Mouse (Mus musculus) effector memory CD4-positive, alpha-beta T cell, adult 5 months (primary cell): ENCODE data around the gene Defa32. TPM values are rescaled to one million over a fixed set of nuclear protein-coding genes. Genes with fewer than 3 reads are reported as not detected.

Experiments used
- polyA plus RNA-seq: library from polyadenylated mRNA; unstranded; fragments of 100-300 nt; shearing (Covaris generic); gene quantifications from one replicate; pipeline ENCODE4 v1.2.1, GENCODE M21; 2017

Defa32 gene
- polyA plus RNA-seq: not detected

GRCm38 (mm10) chr8:21528732-21529131 is at the start of gene Defa32:
TSS of gene Defa32 (plus strand) at chr8:21529032.

GRCm38 (mm10) chr8:21508958-21509357 is 19.9 kb upstream of the Defa32 start, which contains the start of gene Defa20:
TSS of gene Defa20 (plus strand) at chr8:21509258.

GRCm38 (mm10) chr8:21565086-21565485 is 36.3 kb downstream of the Defa32 start, which contains the start of gene Defa37:
TSS of gene Defa37 (plus strand) at chr8:21565386.

Other genes with a start within 250 kb of the Defa32 start
- gene Defa27, start 213.5 kb upstream of the Defa32 start, polyA plus RNA-seq: not detected
- not detected for gene Defa29, start 202.0 kb upstream of the Defa32 start, polyA plus RNA-seq
- not detected for gene Defa2, start 150.5 kb upstream of the Defa32 start, polyA plus RNA-seq
- gene Defa33, start 137.2 kb upstream of the Defa32 start, polyA plus RNA-seq: not detected
- gene Defa36, start 101.6 kb upstream of the Defa32 start, polyA plus RNA-seq: not detected
- not detected for gene Gm7849, start 72.5 kb upstream of the Defa32 start, polyA plus RNA-seq
- gene Defa20, start 19.8 kb upstream of the Defa32 start, polyA plus RNA-seq: not detected
- not detected for gene Defa37, start 36.4 kb downstream of the Defa32 start, polyA plus RNA-seq
- gene Defa28, start 54.0 kb downstream of the Defa32 start, polyA plus RNA-seq: not detected
- not detected for gene Gm7861, start 65.5 kb downstream of the Defa32 start, polyA plus RNA-seq
- not detected for gene Defa26, start 89.2 kb downstream of the Defa32 start, polyA plus RNA-seq
- gene Defa17, start 126.7 kb downstream of the Defa32 start, polyA plus RNA-seq: not detected
- not detected for gene Defa34, start 136.8 kb downstream of the Defa32 start, polyA plus RNA-seq
- not detected for gene AY761184, start 174.6 kb downstream of the Defa32 start, polyA plus RNA-seq
- not detected for gene Defa24, start 205.5 kb downstream of the Defa32 start, polyA plus RNA-seq